Mouse (Mus musculus) thymus, adult 2 months (tissue): ENCODE results near the gene Adgrb3. TPM values are rescaled to one million over a fixed set of nuclear protein-coding genes. Genes with fewer than 3 reads are reported as not detected.

Source experiments
- DNase-seq: peaks from one replicate; pipeline ENCODE4 v3.0.0; 2021
- H3K27ac ChIP-seq: fragments of 200-500 bp; 2 replicates; pipeline ENCODE4 v1.5.1; 2012; ENCODE audit warnings: low read length, control low read depth; ENCODE audit not compliant: control insufficient read depth, insufficient read depth
- H3K27me3 ChIP-seq: fragments of 200-500 bp; 2 replicates; pipeline ENCODE4 v1.6.1; 2012; ENCODE audit warnings: mild to moderate bottlenecking, low read length, moderate library complexity, mixed read lengths; ENCODE audit not compliant: control insufficient read depth, insufficient read depth
- H3K36me3 ChIP-seq: fragments of 200-500 bp; 2 replicates; pipeline ENCODE4 v1.6.1; 2012; ENCODE audit warnings: mild to moderate bottlenecking, low read length, moderate library complexity; ENCODE audit not compliant: control insufficient read depth, insufficient read depth
- H3K4me1 ChIP-seq: fragments of 200-500 bp; replicated peaks from 2 replicates; pipeline ENCODE4 v1.6.1; 2012; ENCODE audit warnings: low read length; ENCODE audit not compliant: control insufficient read depth, insufficient read depth
- H3K4me3 ChIP-seq: fragments of 200-500 bp; 2 replicates; pipeline ENCODE4 v1.5.1; 2012; ENCODE audit warnings: mild to moderate bottlenecking, low read length, control low read depth, moderate library complexity; ENCODE audit not compliant: control insufficient read depth, insufficient read depth
- CTCF ChIP-seq: fragments of 200-500 bp; IDR thresholded peaks from 2 replicates; pipeline ENCODE4 v1.5.1; 2012; ENCODE audit warnings: mild to moderate bottlenecking, control low read depth, low read length, moderate library complexity, borderline replicate concordance; ENCODE audit not compliant: control insufficient read depth, poor library complexity, insufficient read depth; ENCODE audit errors: extremely low read depth
- POLR2A ChIP-seq: fragments of 200-500 bp; IDR thresholded peaks from 2 replicates; pipeline ENCODE4 v1.6.1; 2012; ENCODE audit warnings: mild to moderate bottlenecking, low read length, control low read depth, moderate library complexity; ENCODE audit not compliant: control insufficient read depth, poor library complexity, insufficient read depth; ENCODE audit errors: extremely low read depth
- WGBS: fragments of 180-500 bp; shearing (Covaris S2); methylation state at CpG from one replicate; pipeline ENCODE4 v1.1.7; 2018; 5-methylcytosine and 5-hydroxymethylcytosine counted together
- polyA plus RNA-seq: library from polyadenylated mRNA; depleted of rRNA; stranded (reverse); fragments of >200 nt; gene quantifications from 2 replicates; pipeline ENCODE4 v1.2.3, GENCODE M21; 2012

Gene Adgrb3
- polyA plus RNA-seq, 1 experiment: 0.05 TPM

GRCm38 (mm10) chr1:25823961-25824360 lies 5.5 kb downstream of the Adgrb3 start:
- Histone ChIP-seq H3K27me3 (no peaks in the 10 kb centered on the region), H3K36me3 (no peaks in the 10 kb centered on the region), H3K4me3 (no peak overlapping the region), H3K27ac (no peak overlapping the region), H3K4me1 (no peaks in the 10 kb centered on the region)
- no peak for DNase-seq
- TF ChIP-seq CTCF (no peak), POLR2A (no peak)
- 83% methylated on average over 10 of the region's 10 CpGs for WGBS

- DNase-seq: no peak
- 83% methylated on average over 1 of the region's 1 CpGs for WGBS
- Histone ChIP-seq H3K27me3 (no peaks in the 10 kb centered on the region), H3K4me1 (no peaks in the 10 kb centered on the region), H3K27ac (no peak overlapping the region), H3K4me3 (no peak overlapping the region), H3K36me3 (no peaks in the 10 kb centered on the region)
- no peak for TF ChIP-seq CTCF
- TF ChIP-seq POLR2A: no peak
Observed at GRCm38 (mm10) chr1:25815491-25815890, 14.0 kb downstream of the Adgrb3 start.

- H3K27me3 ChIP-seq: no peaks in the 10 kb centered on the region
- H3K36me3 ChIP-seq: no peaks in the 10 kb centered on the region
- DNase-seq: no peak
- 83% methylated on average over 1 of the region's 1 CpGs for WGBS
- H3K27ac ChIP-seq: no peak overlapping the region
- H3K4me3 ChIP-seq: no peak overlapping the region
- no peaks in the 10 kb centered on the region for H3K4me1 ChIP-seq
- TF ChIP-seq POLR2A (no peak), CTCF (no peak)
Observed at GRCm38 (mm10) chr1:25778784-25779183, 50.7 kb downstream of the Adgrb3 start.

- WGBS: 89% methylated on average over 4 of the region's 4 CpGs
- Histone ChIP-seq H3K4me3 (no peak overlapping the region), H3K27ac (no peak overlapping the region), H3K36me3 (no peaks in the 10 kb centered on the region), H3K4me1 (no peaks in the 10 kb centered on the region), H3K27me3 (no peaks in the 10 kb centered on the region)
- no peak for DNase-seq
- TF ChIP-seq CTCF (no peak), POLR2A (no peak)
Observed at GRCm38 (mm10) chr1:25777459-25777858, 52.0 kb downstream of the Adgrb3 start.

- Histone ChIP-seq H3K27me3 (no peaks in the 10 kb centered on the region), H3K4me3 (no peak overlapping the region), H3K4me1 (no peaks in the 10 kb centered on the region), H3K36me3 (no peaks in the 10 kb centered on the region), H3K27ac (no peak overlapping the region)
- 85% methylated on average over 3 of the region's 3 CpGs for WGBS
- DNase-seq: no peak
- no peak for TF ChIP-seq CTCF
- TF ChIP-seq POLR2A: no peak
Observed at GRCm38 (mm10) chr1:25775440-25776130, 53.9 kb downstream of the Adgrb3 start.

GRCm38 (mm10) chr1:25768958-25769357 lies 60.5 kb downstream of the Adgrb3 start:
- 86% methylated on average over 2 of the region's 2 CpGs for WGBS
- Histone ChIP-seq H3K4me3 (no peak overlapping the region), H3K27ac (no peak overlapping the region), H3K4me1 (no peaks in the 10 kb centered on the region), H3K27me3 (no peaks in the 10 kb centered on the region), H3K36me3 (no peaks in the 10 kb centered on the region)
- DNase-seq: no peak
- TF ChIP-seq CTCF: no peak
- no peak for TF ChIP-seq POLR2A

- no peaks in the 10 kb centered on the region for H3K4me1 ChIP-seq
- TF ChIP-seq CTCF (no peak), POLR2A (no peak)
- no peaks in the 10 kb centered on the region for H3K27me3 ChIP-seq
- H3K27ac ChIP-seq: no peak overlapping the region
- no peak for DNase-seq
- H3K4me3 ChIP-seq: no peak overlapping the region
- H3K36me3 ChIP-seq: no peaks in the 10 kb centered on the region
Observed at GRCm38 (mm10) chr1:25755265-25755664, 74.2 kb downstream of the Adgrb3 start.
